Mouse (Mus musculus) lung, embryonic 14.5 days (tissue): ENCODE data around the gene Nrde2. TPM values are rescaled to one million over a fixed set of nuclear protein-coding genes. Genes with fewer than 3 reads are reported as not detected.
A peak's percentile ranks its signal among the peaks of the same experiment; 100 is the strongest.

Source experiments
- ATAC-seq: fragments of 200-750 bp; cut with Nextera tagmentation; 2 replicates; pipeline ENCODE4 v1.8.0; 2017; ENCODE audit warnings: mild to moderate bottlenecking, moderate TSS enrichment, moderate library complexity; ENCODE audit not compliant: insufficient read depth
- DNase-seq: peaks from one replicate; pipeline ENCODE4 v3.0.0-alpha.2; 2015
- H3K27ac ChIP-seq: fragments of 300-500 bp; sonication (generic); 2 replicates; pipeline ENCODE4 v1.5.1; 2014; ENCODE audit warnings: low read depth, mild to moderate bottlenecking, moderate library complexity
- H3K27me3 ChIP-seq: fragments of 300-500 bp; sonication (generic); 2 replicates; pipeline ENCODE4 v1.6.1; 2014; ENCODE audit warnings: low read length, control low read depth; ENCODE audit not compliant: insufficient read depth
- H3K36me3 ChIP-seq: fragments of 300-500 bp; sonication (generic); 2 replicates; pipeline ENCODE4 v1.6.1; 2014; ENCODE audit warnings: control low read depth; ENCODE audit not compliant: insufficient read depth
- H3K4me1 ChIP-seq: fragments of 300-500 bp; sonication (generic); 2 replicates; pipeline ENCODE4 v1.6.1; 2014; ENCODE audit warnings: antibody characterized with exemption, control low read depth; ENCODE audit not compliant: insufficient read depth
- H3K4me2 ChIP-seq: fragments of 300-500 bp; sonication (generic); 2 replicates; pipeline ENCODE4 v1.6.1; 2014; ENCODE audit warnings: mild to moderate bottlenecking
- H3K4me3 ChIP-seq: fragments of 300-500 bp; sonication (generic); 2 replicates; pipeline ENCODE4 v1.5.1; 2014; ENCODE audit warnings: low read depth, low read length
- H3K9ac ChIP-seq: fragments of 300-500 bp; sonication (generic); 2 replicates; pipeline ENCODE4 v1.6.1; 2014
- H3K9me3 ChIP-seq: fragments of 300-500 bp; sonication (generic); 2 replicates; pipeline ENCODE4 v1.6.1; 2016; ENCODE audit warnings: low read depth, low read length, control low read depth
- CTCF ChIP-seq: IDR thresholded peaks from 2 replicates; pipeline ENCODE4 v1.5.1; 2016; ENCODE audit warnings: antibody characterized with exemption, low read depth
- WGBS: fragments of 180-500 bp; shearing (Covaris S2); extraction: QIAGEN DNeasy Blood & Tissue Kit; methylation state at CpG from one replicate; pipeline ENCODE4 v1.1.7; 2014; 5-methylcytosine and 5-hydroxymethylcytosine counted together
- polyA plus RNA-seq: library from polyadenylated mRNA; unstranded; fragments of >200 nt; fragmentation: Nextera tagmentation; extraction: Ambion mirVana; gene quantifications from 2 replicates; pipeline ENCODE4 v1.2.1, GENCODE M21; 2014

The Nrde2 gene
- polyA plus RNA-seq, 1 experiment from 2014 or later: 14.5 TPM

DNA sequence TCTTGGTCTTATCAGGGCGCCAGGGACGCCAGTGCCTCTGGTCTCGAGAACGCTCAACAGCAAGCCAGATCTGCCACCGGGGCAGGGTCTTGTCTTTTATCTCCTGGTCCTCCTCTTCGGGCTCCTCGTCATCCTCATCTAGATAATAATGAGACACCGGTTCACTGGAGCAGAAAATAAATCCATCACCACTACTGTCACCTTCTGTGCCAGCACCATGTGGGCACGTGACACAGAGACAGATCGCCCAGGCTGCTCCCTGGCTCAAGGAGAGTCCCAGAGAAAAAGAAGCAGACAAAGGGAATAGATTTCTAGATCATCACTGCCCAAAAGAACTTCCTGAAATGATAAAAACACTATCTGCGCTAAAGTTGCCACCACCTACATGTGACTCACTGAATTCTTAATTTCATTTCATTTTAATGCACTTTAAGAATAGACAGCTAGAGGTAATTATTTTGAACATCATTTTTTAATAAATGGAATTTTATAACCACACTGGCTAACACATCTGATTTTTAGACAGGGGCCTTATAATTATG is 25.0 kb downstream of the Nrde2 start:
- no peak overlapping the region for H3K4me3 ChIP-seq
- no peak for TF ChIP-seq CTCF
- H3K4me1 ChIP-seq: no peaks in the 10 kb centered on the region
- no peak overlapping the region for H3K27ac ChIP-seq
- DNase-seq (no peak), ATAC-seq (no peak)
- peaks cover 92% of the 10 kb centered on the region for H3K36me3 ChIP-seq
- H3K4me2 ChIP-seq: no peak overlapping the region
- no peak overlapping the region for H3K9ac ChIP-seq
- H3K9me3 ChIP-seq: no peaks in the 10 kb centered on the region
- WGBS: 87% methylated on average over 11 of the region's 11 CpGs
- no peaks in the 10 kb centered on the region for H3K27me3 ChIP-seq

DNA sequence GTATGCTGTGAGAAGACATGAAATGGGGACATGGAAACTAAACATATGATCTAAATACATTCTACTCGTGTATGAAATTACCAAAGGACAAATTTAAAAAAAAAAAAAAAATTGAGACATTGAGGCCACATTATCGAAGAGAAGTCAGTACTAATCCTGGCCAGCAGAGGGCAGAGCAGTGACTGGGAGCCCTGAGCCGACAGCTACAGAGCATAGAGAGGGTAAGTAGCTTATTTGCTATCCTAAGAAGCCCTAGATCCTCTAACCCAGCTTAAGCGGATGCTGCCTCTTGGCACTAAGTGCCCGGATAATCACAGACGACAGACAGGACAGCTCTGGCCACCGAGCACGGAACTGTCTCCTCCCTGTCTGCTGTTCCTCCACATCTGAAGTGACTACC is 27.8 kb downstream of the Nrde2 start:
- ATAC-seq: no peak
- peak; percentile 88 for DNase-seq
- H3K27me3 ChIP-seq: no peaks in the 10 kb centered on the region
- peaks cover 77% of the 10 kb centered on the region for H3K36me3 ChIP-seq
- no peak overlapping the region for H3K9ac ChIP-seq
- H3K4me2 ChIP-seq: no peak overlapping the region
- H3K27ac ChIP-seq: no peak overlapping the region
- 44% methylated on average over 8 of the region's 8 CpGs for WGBS
- TF ChIP-seq CTCF: peak; percentile 84
- H3K9me3 ChIP-seq: no peaks in the 10 kb centered on the region
- H3K4me1 ChIP-seq: peaks cover 3% of the 10 kb centered on the region; the same call in 1 of the 2 replicates
- no peak overlapping the region for H3K4me3 ChIP-seq

DNA sequence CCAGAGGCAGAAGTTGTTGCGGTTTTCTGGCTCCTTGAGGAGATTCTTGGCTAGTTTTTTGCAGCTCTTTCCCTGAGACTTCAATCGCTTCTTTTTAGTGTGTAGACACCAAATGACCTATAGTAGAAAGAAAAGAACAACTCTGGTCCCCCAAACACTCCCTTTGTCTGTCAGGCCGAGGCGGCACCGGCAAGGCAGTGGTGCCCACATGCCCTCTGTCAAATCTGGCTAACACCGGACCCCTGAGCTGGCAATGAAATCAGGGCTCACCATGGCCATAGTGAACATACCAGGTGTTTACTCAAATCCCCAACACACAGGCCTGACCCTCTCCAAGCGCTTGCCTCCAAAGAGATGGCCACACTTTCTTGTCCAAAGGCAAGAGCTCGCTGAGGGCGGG is 28.3 kb downstream of the Nrde2 start:
- H3K4me1 ChIP-seq: peaks cover 3% of the 10 kb centered on the region; the same call in 1 of the 2 replicates
- no peak for TF ChIP-seq CTCF
- H3K27me3 ChIP-seq: no peaks in the 10 kb centered on the region
- peaks cover 75% of the 10 kb centered on the region for H3K36me3 ChIP-seq
- no peak overlapping the region for H3K4me3 ChIP-seq
- no peak overlapping the region for H3K4me2 ChIP-seq
- H3K9ac ChIP-seq: no peak overlapping the region
- H3K27ac ChIP-seq: no peak overlapping the region
- DNase-seq (no peak), ATAC-seq (no peak)
- H3K9me3 ChIP-seq: no peaks in the 10 kb centered on the region
- 87% methylated on average over 9 of the region's 9 CpGs for WGBS

DNA sequence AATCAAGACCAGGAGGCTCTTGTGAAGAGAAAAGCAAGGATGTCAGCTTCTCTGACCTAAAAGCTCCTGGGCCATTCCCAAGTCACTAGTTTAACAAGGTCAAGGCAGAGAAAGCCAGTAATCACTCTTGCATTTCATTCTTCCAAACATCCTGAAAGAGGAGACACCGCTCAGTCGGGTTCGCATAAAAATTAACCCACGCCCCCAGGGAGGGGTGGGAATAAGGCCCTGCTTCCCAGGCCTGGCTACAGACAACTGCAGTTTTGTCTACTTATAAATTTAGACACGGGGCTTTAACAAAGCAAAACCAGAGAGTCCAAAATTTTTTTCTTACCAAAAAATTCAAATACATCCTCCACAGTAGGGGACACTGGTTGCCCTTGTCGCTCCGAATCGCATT is 30.5 kb downstream of the Nrde2 start:
- H3K36me3 ChIP-seq: peaks cover 78% of the 10 kb centered on the region
- no peaks in the 10 kb centered on the region for H3K27me3 ChIP-seq
- no peak overlapping the region for H3K4me2 ChIP-seq
- peak; percentile 51 for DNase-seq
- H3K4me3 ChIP-seq: no peak overlapping the region
- peak overlapping the region; percentile 91 for H3K27ac ChIP-seq
- ATAC-seq: no peak
- no peak for TF ChIP-seq CTCF
- peaks cover 3% of the 10 kb centered on the region; the same call in 1 of the 2 replicates for H3K4me1 ChIP-seq
- no peak overlapping the region for H3K9ac ChIP-seq
- H3K9me3 ChIP-seq: no peaks in the 10 kb centered on the region
- 60% methylated on average over 8 of the region's 8 CpGs for WGBS

DNA sequence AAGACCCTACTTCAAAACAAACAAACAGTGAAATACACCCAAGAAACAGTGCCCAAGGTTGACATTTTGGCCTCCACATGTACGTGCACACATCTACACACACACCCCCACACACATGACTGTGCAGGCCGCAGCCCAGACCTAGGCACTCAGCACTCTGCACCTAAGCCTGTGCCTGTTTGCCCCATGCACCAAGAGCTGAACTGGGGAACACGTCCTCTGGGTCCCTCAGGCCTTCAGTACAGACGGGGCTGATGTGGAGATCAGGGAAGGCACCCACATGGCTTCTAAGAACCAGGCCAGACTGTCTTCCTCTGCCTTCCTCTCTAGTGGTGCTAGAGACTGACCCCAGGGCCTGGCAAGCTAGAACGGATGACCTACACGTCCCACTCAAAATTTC is 30.9 kb downstream of the Nrde2 start:
- ATAC-seq: peak; percentile 10; the same call in 1 of the 2 replicates
- Histone ChIP-seq H3K9ac (no peak overlapping the region), H3K27ac (peak overlapping the region; percentile 91), H3K36me3 (peaks cover 78% of the 10 kb centered on the region), H3K4me3 (no peak overlapping the region), H3K4me1 (peaks cover 3% of the 10 kb centered on the region; the same call in 1 of the 2 replicates), H3K9me3 (no peaks in the 10 kb centered on the region), H3K4me2 (no peak overlapping the region), H3K27me3 (no peaks in the 10 kb centered on the region)
- no peak for DNase-seq
- TF ChIP-seq CTCF: no peak
- 42% methylated on average over 6 of the region's 6 CpGs for WGBS

DNA sequence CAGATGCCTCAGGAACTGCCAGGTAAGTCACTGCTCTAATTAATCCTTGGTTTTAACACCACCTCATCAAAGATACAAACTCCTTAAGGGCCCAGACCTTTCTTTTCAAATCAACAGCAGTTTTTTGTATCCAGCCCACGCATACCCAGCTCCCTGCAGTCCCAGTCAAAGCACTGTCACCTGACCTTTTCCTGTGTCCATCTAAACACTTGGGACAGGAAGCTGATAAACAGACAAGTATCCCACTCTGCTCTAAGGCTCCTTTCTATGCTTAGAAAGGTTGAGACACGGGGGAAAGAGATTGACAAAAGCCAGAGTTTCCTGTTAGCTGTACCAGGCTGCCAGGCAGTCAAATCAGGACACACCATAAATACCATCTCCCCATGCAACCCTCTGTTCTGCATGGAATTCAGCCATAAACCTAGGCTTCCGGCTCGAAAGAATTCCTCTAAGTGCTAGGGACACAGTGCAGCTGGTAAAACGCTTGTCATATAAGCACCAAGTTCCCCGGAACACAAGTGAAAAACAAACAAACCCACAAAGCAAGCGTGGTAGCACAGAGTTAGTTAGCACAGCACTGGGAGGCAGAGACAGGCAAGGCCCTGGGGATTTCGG is 31.5 kb downstream of the Nrde2 start:
- TF ChIP-seq CTCF: no peak
- peaks cover 3% of the 10 kb centered on the region; the same call in 1 of the 2 replicates for H3K4me1 ChIP-seq
- ATAC-seq: peak; percentile 85
- H3K4me2 ChIP-seq: no peak overlapping the region
- WGBS: 20% methylated on average over 8 of the region's 8 CpGs
- H3K27ac ChIP-seq: peak overlapping the region; percentile 91
- H3K9ac ChIP-seq: no peak overlapping the region
- peaks cover 78% of the 10 kb centered on the region for H3K36me3 ChIP-seq
- no peaks in the 10 kb centered on the region for H3K9me3 ChIP-seq
- no peaks in the 10 kb centered on the region for H3K27me3 ChIP-seq
- no peak overlapping the region for H3K4me3 ChIP-seq
- peak; percentile 97 for DNase-seq

DNA sequence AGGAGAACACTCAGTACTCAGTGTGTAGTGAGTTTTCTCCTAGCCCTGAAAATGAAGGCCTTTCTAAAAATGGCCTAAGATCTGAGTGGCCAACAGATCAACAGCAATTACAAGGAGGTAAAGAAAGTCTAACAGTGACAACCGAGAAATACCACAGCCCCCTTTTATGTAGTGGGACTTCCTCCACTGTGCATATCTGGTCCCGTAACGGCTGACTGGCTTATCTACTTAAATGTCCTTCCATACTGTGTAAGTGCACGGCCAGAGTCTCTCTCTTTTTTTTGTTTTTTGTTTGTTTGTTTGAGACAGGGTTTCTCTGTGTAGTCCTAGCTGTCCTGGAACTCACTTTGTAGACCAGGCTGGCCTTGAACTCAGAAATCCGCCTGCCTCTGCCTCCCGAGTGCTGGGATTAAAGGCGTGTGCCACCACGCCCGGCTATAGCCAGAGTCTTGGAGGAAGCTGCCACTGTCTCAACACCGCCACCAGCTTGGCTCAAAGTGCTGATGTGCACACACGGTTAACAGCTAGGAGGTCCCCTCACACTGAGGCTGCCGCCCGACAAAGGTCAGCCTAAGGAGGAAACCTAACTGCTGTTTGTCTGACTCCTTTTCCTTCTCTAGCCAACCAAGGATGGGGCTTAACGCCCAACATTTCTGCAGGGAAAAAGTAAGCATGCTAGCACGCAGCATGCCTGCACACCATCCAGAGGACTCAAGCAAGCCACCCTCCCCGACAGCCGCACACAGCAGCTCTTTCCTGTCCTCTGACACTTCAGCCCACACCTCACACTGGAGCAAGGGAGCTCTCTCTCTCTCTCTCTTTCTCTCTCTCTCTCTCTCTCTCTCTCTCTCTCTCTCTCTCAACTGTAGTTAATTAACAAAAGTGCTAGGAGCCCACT is 32.2 kb downstream of the Nrde2 start:
- DNase-seq (peak; percentile 89), ATAC-seq (peak; percentile 92)
- no peak overlapping the region for H3K9ac ChIP-seq
- no peak overlapping the region for H3K4me3 ChIP-seq
- H3K4me1 ChIP-seq: peaks cover 3% of the 10 kb centered on the region; the same call in 1 of the 2 replicates
- H3K27me3 ChIP-seq: no peaks in the 10 kb centered on the region
- peak overlapping the region; percentile 91 for H3K27ac ChIP-seq
- H3K36me3 ChIP-seq: peaks cover 77% of the 10 kb centered on the region
- no peak for TF ChIP-seq CTCF
- H3K9me3 ChIP-seq: no peaks in the 10 kb centered on the region
- 0 out of 2 replicates have a peak overlapping the region, but pooled peaks have one; percentile 4 for H3K4me2 ChIP-seq
- 49% methylated on average over 17 of the region's 17 CpGs for WGBS
